Mouse (Mus musculus): Measurements from ENCODE around the gene B3gnt7. TPM values are rescaled to one million over a fixed set of nuclear protein-coding genes. Genes with fewer than 3 reads are reported as not detected.
A peak's percentile ranks its signal among the peaks of the same experiment; 100 is the strongest.

B3gnt7 gene
- total RNA-seq, 2 experiments from 2014 or later, result 0.21 to 0.28 TPM

DNA sequence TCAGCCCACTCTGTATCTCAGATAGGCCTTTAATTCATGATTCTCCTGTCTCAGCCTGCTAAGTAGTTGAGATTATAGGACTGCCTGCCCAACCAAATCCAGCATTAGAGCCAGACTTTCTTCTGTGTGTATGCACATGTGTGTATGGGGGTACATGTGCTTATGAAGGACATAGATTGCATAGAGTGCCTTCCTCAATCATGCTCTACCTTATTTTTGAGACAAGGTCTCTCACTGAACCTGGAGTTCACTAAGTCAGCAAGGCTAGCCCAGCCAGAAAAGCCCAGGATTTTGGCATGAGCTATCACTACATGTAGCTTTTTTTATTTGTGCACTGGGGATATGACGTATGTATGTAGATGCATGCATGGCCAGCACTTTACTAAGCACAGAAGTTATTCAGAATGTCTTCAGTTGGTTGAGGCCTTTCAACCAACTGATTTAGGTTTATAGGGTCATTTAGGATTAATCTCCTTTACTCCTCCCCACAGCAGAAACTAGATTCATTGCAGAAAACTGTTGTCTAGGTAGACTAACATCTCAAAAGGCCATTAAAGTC, 40.5 kb downstream of the B3gnt7 start:
- intact Hi-C loops (cut with DNase I), result loop anchor here (10.0 kb wide), 1 partner anchor 278 kb away; the partner anchor contains the start of gene Psmd1

DNA sequence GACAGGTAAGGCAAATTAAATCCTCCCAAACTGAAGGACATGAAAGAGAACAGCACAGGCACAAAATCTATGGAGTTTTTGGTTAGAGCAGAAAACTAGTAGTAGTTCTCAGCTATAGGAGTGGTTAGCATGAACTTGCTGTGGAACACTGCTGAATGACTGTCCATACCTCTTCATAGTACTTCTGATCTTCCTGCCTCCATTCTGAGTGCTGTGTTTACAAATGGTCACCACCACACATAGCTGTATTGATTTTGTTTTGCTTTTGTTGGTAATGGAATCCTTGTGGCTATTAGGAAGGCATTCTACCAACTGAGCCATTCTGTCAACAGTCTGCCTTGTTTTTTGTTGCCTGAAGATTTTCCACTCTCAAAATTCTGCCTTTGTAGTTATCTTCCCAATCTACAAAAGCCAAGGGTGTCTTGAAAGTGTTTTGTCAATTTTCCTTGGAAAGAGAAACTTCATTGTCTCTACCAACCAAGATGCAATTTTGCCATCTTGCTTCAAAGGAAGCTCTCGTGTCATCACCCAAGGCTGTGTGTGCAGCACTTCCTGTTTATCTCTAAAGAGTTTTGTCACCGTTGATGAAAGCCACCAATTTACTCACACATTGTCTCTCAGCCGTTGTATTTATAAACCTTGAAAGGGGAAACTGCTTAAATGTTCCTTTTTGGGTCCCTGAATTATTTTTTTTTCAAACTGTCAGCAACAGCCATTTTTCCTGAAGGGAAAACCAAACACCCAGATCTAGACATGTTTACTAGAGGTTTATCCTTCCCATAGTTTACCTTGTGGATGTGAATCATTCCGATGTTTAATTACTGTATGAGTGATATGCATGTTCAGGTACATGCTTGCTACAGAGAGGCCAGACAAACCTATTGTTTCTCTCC, 41.6 kb downstream of the B3gnt7 start:
- no peak for DNase-seq (ENCODE audit: low spot score)
- intact Hi-C loops (cut with DNase I), result loop anchor here (10.0 kb wide), 1 partner anchor 279 kb away; the partner anchor contains the start of gene Psmd1

More for the DNA sequence above, 40.5 kb downstream of the B3gnt7 start:
- DNase-seq (ENCODE audit: low spot score), result no peak

DNA sequence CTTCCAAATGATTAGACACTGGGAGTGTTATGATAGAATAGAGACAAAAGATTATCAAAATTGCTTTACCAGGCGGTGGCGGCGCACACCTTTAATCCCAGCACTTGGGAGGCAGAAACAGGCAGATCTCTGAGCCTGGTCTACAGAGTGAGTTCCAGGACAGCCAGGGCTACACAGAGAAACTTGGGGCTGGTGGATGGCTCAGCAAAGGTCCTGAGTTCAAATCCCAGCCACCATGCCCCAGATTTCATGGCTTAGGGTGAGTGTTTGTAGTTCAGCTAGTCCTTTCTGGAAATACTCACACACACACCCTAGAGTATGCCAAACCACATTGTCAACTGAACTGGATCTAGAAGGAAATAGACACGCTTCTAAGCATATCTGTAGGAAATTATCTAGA, 42.4 kb downstream of the B3gnt7 start:
- no peak for DNase-seq (ENCODE audit: low spot score)
- intact Hi-C loops (cut with DNase I), result loop anchor here (10.0 kb wide), 1 partner anchor 280 kb away; the partner anchor contains the start of gene Psmd1

DNA sequence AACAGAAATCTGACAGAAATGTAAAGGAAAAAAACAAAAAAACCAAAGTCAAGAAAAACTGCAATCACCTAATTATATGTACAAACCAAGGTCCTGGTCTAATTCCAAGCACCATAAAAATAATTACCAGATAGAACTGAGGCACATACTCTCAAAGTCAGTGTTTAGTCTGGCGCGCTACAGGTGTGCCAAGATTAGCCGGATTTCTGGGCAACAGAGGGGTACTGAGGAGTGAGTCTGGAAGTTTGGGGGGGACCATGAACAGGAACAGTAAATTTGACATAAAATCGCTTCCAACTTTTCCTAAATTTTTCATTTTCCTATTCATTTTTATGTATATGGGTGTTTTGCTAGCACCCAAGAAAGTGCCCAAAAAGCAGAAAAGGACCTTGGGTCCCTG, 43.3 kb downstream of the B3gnt7 start:
- intact Hi-C loops (cut with DNase I), result loop anchor here (10.0 kb wide), 1 partner anchor 281 kb away; the partner anchor contains the start of gene Psmd1
- DNase-seq (ENCODE audit: low spot score), result no peak

DNA sequence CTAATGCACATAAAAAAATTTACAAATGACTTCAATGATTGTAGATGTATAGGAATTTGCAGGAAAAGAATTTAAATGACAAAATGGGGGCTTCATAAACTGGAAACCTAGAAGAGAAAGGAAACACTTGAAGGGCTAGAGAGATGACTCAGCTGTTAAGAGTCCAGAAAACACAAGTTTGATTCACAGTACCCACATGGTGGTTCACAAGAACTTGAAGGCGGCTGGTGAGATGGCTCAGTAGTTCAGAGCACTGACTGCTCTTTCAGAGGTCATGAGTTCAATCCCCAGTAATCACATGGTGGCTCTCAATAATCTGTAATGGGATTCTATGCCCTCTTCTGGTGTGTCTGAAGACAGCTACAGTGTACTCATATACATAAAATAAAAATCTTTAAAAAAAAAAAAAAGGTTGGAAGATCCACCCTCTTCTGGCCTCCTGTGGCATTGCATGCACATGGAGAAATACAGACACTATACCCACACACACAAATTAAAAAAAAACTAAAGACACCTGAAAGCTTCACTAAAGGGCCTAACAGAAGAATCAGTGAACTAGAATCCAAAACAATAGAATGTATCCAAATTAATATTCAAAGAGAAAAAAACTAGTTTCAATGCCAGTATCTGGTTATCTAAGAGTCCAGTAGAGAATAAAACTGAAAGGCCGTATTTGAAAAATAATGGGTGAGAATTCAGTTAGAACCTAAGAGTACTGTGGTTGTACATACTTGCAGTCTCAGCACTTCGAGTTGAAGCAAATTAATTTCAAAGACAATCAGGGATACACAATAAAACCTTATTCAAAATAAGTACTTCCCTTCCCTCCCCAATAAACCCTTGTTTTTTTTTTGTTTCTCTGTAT, 44.5 kb downstream of the B3gnt7 start:
- no peak for DNase-seq (ENCODE audit: low spot score)
- intact Hi-C loops (cut with DNase I), result loop anchor here (10.0 kb wide), 1 partner anchor 282 kb away; the partner anchor contains the start of gene Psmd1

DNA sequence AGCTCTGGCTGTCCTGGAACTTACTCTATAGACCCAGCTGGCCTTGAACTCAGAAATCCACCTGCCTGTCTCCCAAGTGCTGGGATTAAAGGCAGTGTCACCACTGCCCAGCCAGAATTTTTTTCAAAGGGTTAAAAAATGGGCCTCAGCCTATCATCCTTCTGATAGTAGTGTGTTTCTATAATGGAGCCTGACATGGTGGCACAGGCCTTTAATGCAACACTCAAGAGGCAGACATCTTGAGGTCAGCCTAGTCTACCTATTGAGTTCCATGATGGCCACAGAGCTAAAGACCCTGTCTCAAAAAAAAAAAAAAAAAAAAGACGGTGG, 45.0 kb downstream of the B3gnt7 start:
- intact Hi-C loops (cut with DNase I), result loop anchor here (10.0 kb wide), 1 partner anchor 283 kb away; the partner anchor contains the start of gene Psmd1
- no peak for DNase-seq (ENCODE audit: low spot score)

DNA sequence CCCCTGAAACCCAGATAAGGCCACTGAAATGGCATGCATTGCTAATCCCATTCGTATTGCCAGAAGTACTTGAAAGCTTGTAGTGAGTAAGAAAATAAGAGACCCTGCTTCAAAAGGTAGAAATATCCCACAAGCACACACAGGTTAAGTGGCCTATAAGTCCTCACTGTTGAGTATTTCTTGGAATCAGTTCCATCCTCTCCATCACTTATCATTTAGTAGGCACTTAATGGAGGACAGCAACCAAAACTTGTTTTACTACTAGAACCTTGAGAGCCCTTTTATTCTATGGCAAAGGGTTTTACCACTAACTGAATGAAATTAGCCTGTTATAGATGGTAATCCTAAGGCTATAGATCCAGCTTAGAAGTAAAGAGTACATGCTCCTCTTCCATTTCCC, 45.5 kb downstream of the B3gnt7 start:
- DNase-seq (ENCODE audit: low spot score), result no peak
- intact Hi-C loops (cut with DNase I), result loop anchor here (10.0 kb wide), 1 partner anchor 283 kb away; the partner anchor contains the start of gene Psmd1

DNA sequence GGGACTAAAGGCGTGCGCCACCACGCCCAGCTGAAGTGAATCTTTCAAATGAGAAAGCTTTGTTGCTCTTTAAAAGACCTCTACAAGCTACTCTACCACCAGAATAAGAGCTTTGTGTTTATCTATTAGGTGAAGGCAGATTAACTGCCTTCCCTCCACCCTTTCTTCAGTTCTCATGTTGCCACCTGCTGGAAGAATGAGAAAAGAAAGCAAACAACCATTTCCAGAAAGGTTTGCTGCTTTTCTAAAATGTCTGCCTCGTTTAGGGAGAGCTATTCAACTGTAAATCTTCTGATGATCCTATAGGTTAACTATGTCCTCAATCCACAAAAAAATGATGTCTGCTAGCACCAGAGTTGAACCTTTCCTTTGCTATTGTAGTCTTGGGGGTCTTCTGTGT, 46.2 kb downstream of the B3gnt7 start:
- intact Hi-C loops (cut with DNase I), result loop anchor here (10.0 kb wide), 1 partner anchor 284 kb away; the partner anchor contains the start of gene Psmd1

DNA sequence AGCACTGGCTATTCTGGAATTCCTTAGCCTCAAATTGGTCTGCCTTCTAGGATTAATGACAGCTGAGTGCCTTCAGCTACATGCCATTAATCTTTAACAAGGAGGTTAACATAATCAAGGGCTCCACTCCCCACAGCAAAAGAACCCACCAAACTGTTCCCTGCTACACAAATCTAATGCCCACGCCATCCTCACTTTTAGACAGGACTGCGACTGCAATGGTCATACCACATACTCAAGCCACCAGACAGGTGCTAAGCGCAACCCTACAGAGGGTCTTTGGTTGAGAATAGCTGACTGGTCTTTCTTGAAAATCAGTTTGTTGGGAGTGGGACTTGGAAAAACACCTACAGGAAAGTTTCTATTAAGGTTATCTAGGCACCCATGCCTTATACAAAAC, 46.6 kb downstream of the B3gnt7 start:
- DNase-seq (ENCODE audit: low spot score), result no peak
- intact Hi-C loops (cut with DNase I), result loop anchor here (10.0 kb wide), 1 partner anchor 284 kb away; the partner anchor contains the start of gene Psmd1

More for the DNA sequence above, 46.2 kb downstream of the B3gnt7 start:
- DNase-seq (ENCODE audit: low spot score), result no peak

DNA sequence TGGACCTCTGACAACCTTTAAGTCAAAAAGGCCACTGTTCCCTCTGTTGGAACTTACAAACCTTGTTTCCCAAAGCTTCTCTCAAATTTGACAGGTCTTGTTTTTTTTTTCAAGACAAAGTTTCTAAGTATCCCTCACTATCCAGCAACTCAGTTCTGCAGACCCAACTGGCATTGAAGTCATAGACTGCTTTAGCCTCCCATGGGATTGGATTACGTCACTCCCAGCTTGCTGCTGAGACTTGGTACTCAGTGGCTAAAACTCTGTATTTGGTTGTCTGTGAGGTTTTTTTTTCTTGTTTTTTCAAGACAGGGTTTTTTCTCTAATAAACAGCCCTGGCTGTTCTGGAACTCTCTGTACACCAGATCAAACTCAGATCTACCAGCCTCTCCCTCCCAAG, 47.1 kb downstream of the B3gnt7 start:
- intact Hi-C loops (cut with DNase I), result loop anchor here (10.0 kb wide), 1 partner anchor 285 kb away; the partner anchor contains the start of gene Psmd1
- DNase-seq (ENCODE audit: low spot score), result no peak

DNA sequence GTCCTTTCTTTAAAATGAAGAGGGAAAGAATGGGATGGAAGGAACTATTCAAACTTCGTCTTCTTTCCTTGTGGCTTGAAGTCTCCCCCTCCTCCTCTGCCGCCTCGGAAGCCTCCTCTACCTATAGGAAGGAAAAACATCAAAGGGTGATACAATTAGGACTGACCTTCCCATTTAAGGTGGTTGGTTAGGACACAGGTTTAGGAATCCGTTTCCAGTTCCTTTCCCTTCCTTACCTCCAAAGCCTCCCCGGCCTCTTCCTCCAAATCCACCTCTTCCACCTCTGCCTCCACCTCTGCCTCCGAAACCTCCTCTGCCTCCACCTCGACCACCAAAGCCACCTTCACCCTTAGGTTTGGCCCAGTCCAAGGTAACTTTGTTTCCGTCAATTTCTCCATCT, 47.9 kb downstream of the B3gnt7 start:
- DNase-seq (ENCODE audit: low spot score), result no peak
- intact Hi-C loops (cut with DNase I), result no loop called here

DNA sequence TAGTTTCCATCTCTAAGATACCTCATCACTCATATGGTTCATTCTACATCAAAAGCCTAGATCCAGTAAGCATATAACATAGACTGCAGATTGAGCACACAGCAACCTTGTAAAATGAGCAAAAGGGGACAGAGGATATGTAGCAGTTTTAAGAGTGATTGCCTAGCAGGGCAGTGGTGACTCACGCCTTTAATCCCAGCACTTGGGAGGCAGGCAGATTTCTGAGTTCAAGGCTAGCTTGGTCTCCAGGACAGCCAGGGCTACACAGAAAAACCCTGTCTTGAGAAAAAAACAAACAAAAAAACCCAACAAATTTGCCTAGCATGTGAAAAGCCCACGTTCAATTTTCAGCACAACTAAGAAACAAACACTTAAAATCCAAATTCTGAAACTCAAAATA, 51.6 kb downstream of the B3gnt7 start:
- intact Hi-C loops (cut with DNase I), result no loop called here
- no peak for DNase-seq (ENCODE audit: low spot score)

Small RNA genes lying within 50 kb of the gene (microRNA-seq; reads per million reads assigned to microRNA genes)
- 18.9 reads per million, percentile 34 among the genes with 10 or more reads in this experiment for gene mmu-mir-3535

Other genes with a start within 250 kb of the B3gnt7 start
- 100 to 1,000 TPM in 1 of 2 experiments, 10 to 100 TPM in 1; 94.4 to 100 TPM for gene Psmd1, start 238.4 kb upstream of the B3gnt7 start, total RNA-seq (2021)
- gene Htr2b, start 190.9 kb upstream of the B3gnt7 start, total RNA-seq (2021), result under 1 TPM; 0.10 to 0.20 TPM
- gene Gm21972, start 169.2 kb upstream of the B3gnt7 start, total RNA-seq (2021), result under 1 TPM; 0.65 to 0.95 TPM
- gene Armc9, start 148.1 kb upstream of the B3gnt7 start, total RNA-seq (2021), result 1 to 10 TPM; 3.2 to 3.4 TPM
- gene Ncl, start 56.6 kb downstream of the B3gnt7 start, total RNA-seq (2021), result 100 to 1,000 TPM; 102 to 113 TPM
- not detected for gene Nmur1, start 123.4 kb downstream of the B3gnt7 start, total RNA-seq (2021)
- gene Tex44, start 123.5 kb downstream of the B3gnt7 start, total RNA-seq (2021), result not detected
- gene Ptma, start 223.9 kb downstream of the B3gnt7 start, total RNA-seq (2021), result 100 to 1,000 TPM; 231 to 265 TPM